Mouse (Mus musculus) cerebellum, adult 2 months (tissue): ENCODE measurements around the gene Cdc14a.

Experiments used
- CTCF ChIP-seq: fragments of 200-500 bp; IDR thresholded peaks from 2 replicates; pipeline ENCODE4 v1.5.1; 2011; ENCODE audit warnings: low read depth, mild to moderate bottlenecking, control low read depth, low read length, moderate library complexity, borderline replicate concordance; ENCODE audit not compliant: insufficient read depth
- POLR2A ChIP-seq: fragments of 200-500 bp; IDR thresholded peaks from 2 replicates; pipeline ENCODE4 v1.6.1; 2011; ENCODE audit warnings: low read length, control low read depth, borderline replicate concordance; ENCODE audit not compliant: insufficient read depth

GRCm38 (mm10) chr3:116397341-116397740 lies 26.5 kb downstream of the Cdc14a start:
- TF ChIP-seq CTCF (no peak), POLR2A (no peak)
